Mouse (Mus musculus): Measurements from ENCODE around the gene Clic6. TPM values are rescaled to one million over a fixed set of nuclear protein-coding genes. Genes with fewer than 3 reads are reported as not detected.

Gene Clic6
- polyA plus RNA-seq, 1 experiment from 2014 or later = 3.8 TPM

- no peaks in the 10 kb centered on the region for H3K4me1 ChIP-seq (ENCODE audit: control insufficient read depth, insufficient read depth, low read length)
- no peak overlapping the region for H3K4me3 ChIP-seq (ENCODE audit: low read length)
- no peak overlapping the region for H3K4me2 ChIP-seq (replicated peaks; ENCODE audit: low read depth, low read length)
- WGBS = 85% methylated on average over 8 of the region's 8 CpGs
- no peaks in the 10 kb centered on the region for H3K27me3 ChIP-seq (ENCODE audit: control insufficient read depth, insufficient read depth, low read length)
- H3K9ac ChIP-seq (ENCODE audit: low read depth, low read length) = no peak overlapping the region
- no peak overlapping the region for H3K27ac ChIP-seq (ENCODE audit: low read depth, low read length)
- H3K9me3 ChIP-seq (ENCODE audit: control insufficient read depth, low read length) = no peaks in the 10 kb centered on the region
- ATAC-seq (ENCODE audit: low FRiP score, low TSS enrichment) = no peak
- peaks cover 3% of the 10 kb centered on the region for H3K36me3 ChIP-seq (ENCODE audit: control insufficient read depth, insufficient read depth, low read length)
These were observed 35.2 kb upstream of the Clic6 start for GRCm38 (mm10) chr16:92450331-92450730.

GRCm38 (mm10) chr16:92451516-92452072 lies 33.9 kb upstream of the Clic6 start:
- Histone ChIP-seq H3K27me3 (ENCODE audit: control insufficient read depth, insufficient read depth, low read length) (no peaks in the 10 kb centered on the region), H3K27ac (ENCODE audit: low read depth, low read length) (no peak overlapping the region), H3K4me2 (replicated peaks; ENCODE audit: low read depth, low read length) (no peak overlapping the region), H3K4me3 (ENCODE audit: low read length) (no peak overlapping the region), H3K36me3 (ENCODE audit: control insufficient read depth, insufficient read depth, low read length) (peaks cover 3% of the 10 kb centered on the region), H3K9ac (ENCODE audit: low read depth, low read length) (no peak overlapping the region), H3K4me1 (ENCODE audit: control insufficient read depth, insufficient read depth, low read length) (no peaks in the 10 kb centered on the region), H3K9me3 (ENCODE audit: control insufficient read depth, low read length) (no peaks in the 10 kb centered on the region)
- WGBS = 95% methylated on average over 17 of the region's 17 CpGs
- ATAC-seq (ENCODE audit: low FRiP score, low TSS enrichment) = no peak

- WGBS = 68% methylated on average over 8 of the region's 8 CpGs
- H3K36me3 ChIP-seq (ENCODE audit: control insufficient read depth, insufficient read depth, low read length) = peaks cover 3% of the 10 kb centered on the region
- H3K9ac ChIP-seq (ENCODE audit: low read depth, low read length) = no peak overlapping the region
- no peak overlapping the region for H3K4me3 ChIP-seq (ENCODE audit: low read length)
- H3K27me3 ChIP-seq (ENCODE audit: control insufficient read depth, insufficient read depth, low read length) = no peaks in the 10 kb centered on the region
- no peaks in the 10 kb centered on the region for H3K4me1 ChIP-seq (ENCODE audit: control insufficient read depth, insufficient read depth, low read length)
- H3K4me2 ChIP-seq (replicated peaks; ENCODE audit: low read depth, low read length) = no peak overlapping the region
- no peak overlapping the region for H3K27ac ChIP-seq (ENCODE audit: low read depth, low read length)
- H3K9me3 ChIP-seq (ENCODE audit: control insufficient read depth, low read length) = no peaks in the 10 kb centered on the region
- peak; percentile 33; the same call in 1 of the 2 replicates for ATAC-seq (ENCODE audit: low FRiP score, low TSS enrichment)
These were observed 32.9 kb upstream of the Clic6 start for GRCm38 (mm10) chr16:92452609-92453008.

- no peaks in the 10 kb centered on the region for H3K4me1 ChIP-seq (ENCODE audit: control insufficient read depth, insufficient read depth, low read length)
- H3K36me3 ChIP-seq (ENCODE audit: control insufficient read depth, insufficient read depth, low read length) = peaks cover 3% of the 10 kb centered on the region
- no peaks in the 10 kb centered on the region for H3K9me3 ChIP-seq (ENCODE audit: control insufficient read depth, low read length)
- WGBS = 92% methylated on average over 7 of the region's 7 CpGs
- no peak overlapping the region for H3K4me2 ChIP-seq (replicated peaks; ENCODE audit: low read depth, low read length)
- no peak for ATAC-seq (ENCODE audit: low FRiP score, low TSS enrichment)
- no peak overlapping the region for H3K9ac ChIP-seq (ENCODE audit: low read depth, low read length)
- no peak overlapping the region for H3K27ac ChIP-seq (ENCODE audit: low read depth, low read length)
- no peaks in the 10 kb centered on the region for H3K27me3 ChIP-seq (ENCODE audit: control insufficient read depth, insufficient read depth, low read length)
- no peak overlapping the region for H3K4me3 ChIP-seq (ENCODE audit: low read length)
These were observed 31.5 kb upstream of the Clic6 start for GRCm38 (mm10) chr16:92454002-92454401.

- Histone ChIP-seq H3K4me3 (ENCODE audit: low read length) (no peak overlapping the region), H3K9ac (ENCODE audit: low read depth, low read length) (no peak overlapping the region), H3K27me3 (ENCODE audit: control insufficient read depth, insufficient read depth, low read length) (no peaks in the 10 kb centered on the region), H3K4me1 (ENCODE audit: control insufficient read depth, insufficient read depth, low read length) (no peaks in the 10 kb centered on the region), H3K27ac (ENCODE audit: low read depth, low read length) (no peak overlapping the region), H3K9me3 (ENCODE audit: control insufficient read depth, low read length) (no peaks in the 10 kb centered on the region), H3K4me2 (replicated peaks; ENCODE audit: low read depth, low read length) (no peak overlapping the region), H3K36me3 (ENCODE audit: control insufficient read depth, insufficient read depth, low read length) (peaks cover 3% of the 10 kb centered on the region)
- ATAC-seq (ENCODE audit: low FRiP score, low TSS enrichment) = no peak
- WGBS = 84% methylated on average over 18 of the region's 18 CpGs
These were observed 31.0 kb upstream of the Clic6 start for GRCm38 (mm10) chr16:92454495-92454894.

- no peak for ATAC-seq (ENCODE audit: low FRiP score, low TSS enrichment)
- Histone ChIP-seq H3K9ac (ENCODE audit: low read depth, low read length) (no peak overlapping the region), H3K9me3 (ENCODE audit: control insufficient read depth, low read length) (no peaks in the 10 kb centered on the region), H3K4me3 (ENCODE audit: low read length) (no peak overlapping the region), H3K4me1 (ENCODE audit: control insufficient read depth, insufficient read depth, low read length) (no peaks in the 10 kb centered on the region), H3K4me2 (replicated peaks; ENCODE audit: low read depth, low read length) (no peak overlapping the region), H3K27ac (ENCODE audit: low read depth, low read length) (no peak overlapping the region), H3K27me3 (ENCODE audit: control insufficient read depth, insufficient read depth, low read length) (no peaks in the 10 kb centered on the region), H3K36me3 (ENCODE audit: control insufficient read depth, insufficient read depth, low read length) (peaks cover 3% of the 10 kb centered on the region)
- 69% methylated on average over 8 of the region's 8 CpGs for WGBS
These were observed 30.0 kb upstream of the Clic6 start for GRCm38 (mm10) chr16:92455488-92455887.

- 87% methylated on average over 5 of the region's 5 CpGs for WGBS
- ATAC-seq (ENCODE audit: low FRiP score, low TSS enrichment) = no peak
- H3K4me1 ChIP-seq (ENCODE audit: control insufficient read depth, insufficient read depth, low read length) = no peaks in the 10 kb centered on the region
- H3K9me3 ChIP-seq (ENCODE audit: control insufficient read depth, low read length) = no peaks in the 10 kb centered on the region
- no peak overlapping the region for H3K4me2 ChIP-seq (replicated peaks; ENCODE audit: low read depth, low read length)
- no peak overlapping the region for H3K27ac ChIP-seq (ENCODE audit: low read depth, low read length)
- H3K36me3 ChIP-seq (ENCODE audit: control insufficient read depth, insufficient read depth, low read length) = peaks cover 3% of the 10 kb centered on the region
- H3K27me3 ChIP-seq (ENCODE audit: control insufficient read depth, insufficient read depth, low read length) = no peaks in the 10 kb centered on the region
- no peak overlapping the region for H3K4me3 ChIP-seq (ENCODE audit: low read length)
- H3K9ac ChIP-seq (ENCODE audit: low read depth, low read length) = no peak overlapping the region
These were observed 29.6 kb upstream of the Clic6 start for GRCm38 (mm10) chr16:92455969-92456368.

- Histone ChIP-seq H3K36me3 (ENCODE audit: control insufficient read depth, insufficient read depth, low read length) (no peaks in the 10 kb centered on the region), H3K27ac (ENCODE audit: low read depth, low read length) (no peak overlapping the region), H3K4me3 (ENCODE audit: low read length) (no peak overlapping the region), H3K4me2 (replicated peaks; ENCODE audit: low read depth, low read length) (no peak overlapping the region), H3K27me3 (ENCODE audit: control insufficient read depth, insufficient read depth, low read length) (no peaks in the 10 kb centered on the region), H3K9me3 (ENCODE audit: control insufficient read depth, low read length) (no peaks in the 10 kb centered on the region), H3K9ac (ENCODE audit: low read depth, low read length) (no peak overlapping the region), H3K4me1 (ENCODE audit: control insufficient read depth, insufficient read depth, low read length) (no peaks in the 10 kb centered on the region)
- peak; percentile 18; the same call in 1 of the 2 replicates for ATAC-seq (ENCODE audit: low FRiP score, low TSS enrichment)
- 30% methylated on average over 7 of the region's 7 CpGs for whole genome bisulfite sequencing
These were observed 27.9 kb upstream of the Clic6 start for GRCm38 (mm10) chr16:92457594-92457993.

GRCm38 (mm10) chr16:92461412-92461811 lies 24.1 kb upstream of the Clic6 start:
- no peak for ATAC-seq (ENCODE audit: low FRiP score, low TSS enrichment)
- no peak overlapping the region for H3K4me2 ChIP-seq (replicated peaks; ENCODE audit: low read depth, low read length)
- H3K36me3 ChIP-seq (ENCODE audit: control insufficient read depth, insufficient read depth, low read length) = no peaks in the 10 kb centered on the region
- no peak overlapping the region for H3K27ac ChIP-seq (ENCODE audit: low read depth, low read length)
- H3K27me3 ChIP-seq (ENCODE audit: control insufficient read depth, insufficient read depth, low read length) = no peaks in the 10 kb centered on the region
- peaks cover 9% of the 10 kb centered on the region for H3K4me1 ChIP-seq (ENCODE audit: control insufficient read depth, insufficient read depth, low read length)
- no peaks in the 10 kb centered on the region for H3K9me3 ChIP-seq (ENCODE audit: control insufficient read depth, low read length)
- 71% methylated on average over 6 of the region's 6 CpGs for WGBS
- H3K9ac ChIP-seq (ENCODE audit: low read depth, low read length) = no peak overlapping the region
- H3K4me3 ChIP-seq (ENCODE audit: low read length) = no peak overlapping the region

Data from kidney, embryonic 14.5 days (tissue).